Mouse (Mus musculus) E14TG2a.4 (cell line): ENCODE measurements around the gene Tent5c.

Experiments used
- CTCF ChIP-seq: conservative IDR thresholded peaks from 2 replicates; pipeline ENCODE4 v1.5.1; 2014; ENCODE audit warnings: low read length
- NANOG ChIP-seq: IDR thresholded peaks from 2 replicates; pipeline ENCODE4 v1.6.1; 2014; ENCODE audit warnings: borderline replicate concordance, low read length, mixed read lengths
- POU5F1 ChIP-seq: IDR thresholded peaks from 2 replicates; pipeline ENCODE4 v1.6.1; 2014; ENCODE audit warnings: low read length, borderline replicate concordance

GRCm38 (mm10) chr3:100494912-100495311, 5.8 kb upstream of the Tent5c start:
- TF ChIP-seq CTCF (no peak), POU5F1 (no peak), NANOG (no peak)
